Mouse (Mus musculus): ENCODE measurements around the gene Twsg1.
A peak's percentile ranks its signal among the peaks of the same experiment; 100 is the strongest.

Gene Twsg1

DNA sequence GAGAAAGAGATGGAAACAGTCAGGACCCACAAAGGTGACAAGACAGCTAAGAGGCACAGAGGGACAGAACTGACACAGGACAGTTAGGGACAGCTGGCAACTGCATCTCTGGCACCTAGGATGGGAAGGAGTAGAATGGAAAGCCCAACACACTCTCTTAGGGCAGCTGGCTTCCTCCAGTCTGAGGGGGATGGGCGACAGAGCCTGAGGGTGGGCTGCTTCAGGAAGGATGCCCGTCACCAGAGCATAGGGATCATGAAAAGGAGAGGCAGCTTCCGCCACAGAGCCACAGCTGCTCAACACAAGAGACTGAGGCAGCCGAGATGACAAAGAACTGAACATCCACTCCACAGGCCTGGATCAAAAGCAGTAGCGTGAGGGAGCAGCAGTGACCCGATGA, 19.5 kb downstream of the Twsg1 start:
- no peak for DNase-seq

DNA sequence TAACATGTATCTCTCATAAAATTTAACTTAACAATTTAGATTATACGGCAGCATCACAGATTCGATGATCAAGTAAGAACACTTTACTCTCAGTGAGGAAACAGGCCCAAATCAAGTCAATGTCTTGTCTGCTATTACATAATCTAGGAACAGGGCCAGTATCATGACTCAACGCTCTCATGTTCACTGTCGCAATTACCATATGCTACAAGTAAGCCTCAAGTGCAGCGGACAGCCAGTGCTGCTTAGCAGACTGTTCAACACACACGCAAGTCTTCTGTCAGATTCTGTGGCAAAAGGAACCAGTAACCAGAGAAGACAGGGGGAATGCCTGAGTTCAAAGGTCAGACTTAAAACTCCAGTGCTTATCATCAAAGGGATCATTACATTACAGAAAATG, 20.1 kb downstream of the Twsg1 start:
- peak; percentile 67 for DNase-seq

DNA sequence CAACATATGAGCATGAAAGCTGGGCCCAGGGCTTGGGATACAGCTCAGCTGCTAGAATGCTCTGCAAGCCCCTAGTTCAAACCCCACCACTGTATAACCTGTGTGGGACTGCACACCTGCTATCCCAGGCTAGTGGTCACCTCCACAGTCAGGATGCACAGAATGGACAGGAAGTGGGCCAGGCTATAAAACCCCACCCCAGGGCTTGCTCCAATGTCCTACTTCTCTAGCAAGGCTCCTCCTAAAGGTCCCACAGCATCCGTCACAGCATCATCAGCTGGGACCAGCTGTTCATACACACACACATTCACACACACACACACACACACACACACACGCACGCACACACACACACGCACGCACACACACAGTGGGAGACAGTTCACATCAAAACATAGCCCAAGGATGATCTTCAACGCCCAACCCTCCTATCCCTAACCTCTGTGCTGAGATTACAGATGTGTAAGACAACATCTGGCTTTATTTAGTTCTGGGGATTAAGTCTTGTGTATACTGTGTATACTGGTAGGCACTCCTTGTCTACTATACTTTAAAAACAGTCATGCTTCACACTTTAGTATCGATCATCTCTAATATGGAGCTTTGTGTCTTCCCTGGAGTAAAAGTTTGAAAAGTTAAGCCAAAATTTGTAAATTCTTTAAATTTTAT, 20.7 kb downstream of the Twsg1 start:
- no peak for DNase-seq

DNA sequence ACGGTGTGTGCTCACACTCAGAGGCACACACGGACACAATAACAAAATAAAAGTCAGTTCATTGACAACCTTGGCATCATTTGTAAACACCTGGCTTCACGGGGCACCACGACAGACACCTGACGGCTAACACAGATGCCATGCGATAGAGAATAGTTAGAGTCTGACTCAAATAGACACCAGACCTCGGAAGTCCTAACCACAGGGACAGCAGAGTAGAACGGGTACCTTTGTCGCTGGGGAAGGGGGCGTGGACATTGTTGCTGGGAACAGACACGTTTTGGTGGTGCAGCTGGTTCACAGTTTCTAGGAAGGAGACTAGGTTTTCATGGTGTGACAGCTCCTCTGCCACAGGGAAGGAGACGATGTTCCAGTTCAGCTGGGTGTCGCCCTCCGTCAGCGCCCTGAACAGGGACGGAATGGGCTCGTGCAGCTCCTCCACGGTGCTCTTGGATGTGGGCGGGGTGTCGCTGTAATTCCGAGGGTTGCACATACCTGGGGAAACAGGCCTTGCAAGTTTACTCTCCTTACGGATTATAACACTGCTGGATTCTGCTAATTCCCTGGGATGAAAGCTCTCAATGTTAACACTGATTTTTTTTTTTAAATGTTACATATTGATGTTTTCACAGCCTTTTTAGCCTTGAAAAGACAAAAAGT, 21.6 kb downstream of the Twsg1 start:
- peak; percentile 60 for DNase-seq

DNA sequence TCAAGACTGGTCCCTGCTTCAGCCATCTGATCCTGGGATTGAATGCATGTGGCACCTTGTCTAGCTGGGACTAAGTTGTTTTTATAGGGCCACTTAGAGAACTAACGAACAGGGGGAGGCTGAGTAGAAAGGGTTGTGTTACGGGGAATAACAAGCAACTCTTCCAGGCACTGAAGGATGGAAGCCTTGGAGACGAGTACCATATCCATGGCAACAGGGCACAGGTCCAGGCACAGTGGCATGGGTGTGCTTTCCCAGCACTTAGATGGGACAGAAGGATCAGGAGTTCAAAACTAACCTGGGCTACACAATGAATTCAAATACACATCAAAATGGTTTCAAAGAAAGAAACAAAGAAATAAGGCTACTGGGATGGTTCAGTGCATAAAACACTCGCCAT, 23.9 kb downstream of the Twsg1 start:
- DNase-seq = no peak

DNA sequence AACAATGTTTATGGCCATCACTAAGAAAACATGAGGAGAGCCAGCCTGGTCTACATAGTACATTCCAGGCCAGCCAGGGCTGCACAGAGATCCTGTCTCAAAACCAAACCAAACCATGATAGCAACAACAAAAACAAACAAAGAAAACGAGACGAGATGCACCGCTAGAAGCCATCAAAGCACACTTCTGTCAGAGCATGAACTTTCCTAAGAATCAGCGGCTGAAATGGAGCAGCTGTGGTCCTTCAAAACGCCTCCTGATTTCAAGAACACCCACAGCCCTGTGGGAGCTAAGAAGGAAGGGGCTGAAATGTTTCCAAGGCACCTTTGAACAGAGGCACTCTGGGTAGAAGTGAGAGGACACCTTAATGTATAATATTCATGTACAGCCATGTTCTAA, 26.8 kb downstream of the Twsg1 start:
- no peak for DNase-seq

DNA sequence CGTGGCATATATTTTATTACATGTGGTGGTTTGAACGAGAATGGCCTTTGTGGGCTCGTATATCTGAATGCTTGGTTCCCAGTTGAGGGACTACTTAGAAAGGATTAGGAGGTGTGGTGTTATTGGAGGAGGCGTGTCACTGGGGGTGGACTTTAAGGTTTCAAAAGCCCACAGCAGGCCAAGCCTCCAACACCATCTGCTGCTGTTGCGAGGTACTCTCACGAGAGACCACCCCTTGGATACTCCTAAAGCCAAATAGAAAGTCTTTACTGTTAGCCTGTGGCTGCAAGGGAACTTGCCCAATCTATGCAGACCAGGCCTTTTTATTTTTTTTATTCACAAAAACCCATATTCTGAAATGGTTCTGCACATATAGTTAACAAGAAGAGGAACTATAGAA, 29.1 kb downstream of the Twsg1 start:
- DNase-seq = no peak

DNA sequence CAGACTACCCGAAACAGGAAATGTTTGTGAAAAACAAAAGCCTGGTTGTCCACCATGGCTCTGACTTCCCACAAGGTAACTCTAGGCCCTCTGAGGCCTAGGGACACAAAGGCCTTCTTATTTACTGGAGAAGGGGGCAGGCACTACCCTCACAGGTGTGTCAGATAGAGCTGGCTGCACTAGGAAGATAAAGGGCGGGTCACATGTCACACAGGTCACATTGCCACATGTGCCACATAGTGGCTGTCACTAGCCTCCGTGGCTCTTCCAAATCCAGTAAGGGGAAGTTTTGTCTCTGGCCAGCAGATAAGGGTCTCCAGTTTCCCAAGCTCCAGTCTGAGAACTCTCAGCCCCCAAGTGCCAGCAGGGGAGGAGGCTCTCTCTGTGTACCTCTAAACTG, 31.8 kb downstream of the Twsg1 start:
- no peak for DNase-seq

DNA sequence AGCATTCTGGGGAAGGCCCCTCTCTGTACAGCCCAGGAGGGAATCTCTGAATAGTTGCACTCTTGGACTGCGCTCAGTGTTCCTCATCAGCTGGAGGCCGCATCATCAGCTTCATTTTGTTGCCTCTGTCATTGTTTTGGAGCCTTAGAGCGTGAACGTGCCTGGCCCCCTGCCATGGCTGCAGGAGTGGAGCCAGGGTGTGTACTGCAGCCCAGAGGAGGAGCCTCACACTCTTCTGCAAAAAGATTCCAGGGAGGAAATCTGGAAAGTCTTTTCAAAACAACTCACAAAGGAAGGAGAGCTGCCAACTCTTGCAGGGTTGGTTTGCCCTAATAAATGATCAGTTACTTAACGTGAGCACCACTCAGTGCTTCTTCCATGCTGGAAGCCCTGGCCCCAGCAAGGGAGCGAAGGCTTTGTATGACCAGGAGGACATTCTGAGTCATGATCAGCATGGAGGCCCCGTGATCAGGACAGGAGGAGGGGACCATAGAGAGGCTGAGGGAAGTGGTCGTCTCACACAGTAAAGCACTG, 34.8 kb downstream of the Twsg1 start:
- DNase-seq = peak; percentile 91

DNA sequence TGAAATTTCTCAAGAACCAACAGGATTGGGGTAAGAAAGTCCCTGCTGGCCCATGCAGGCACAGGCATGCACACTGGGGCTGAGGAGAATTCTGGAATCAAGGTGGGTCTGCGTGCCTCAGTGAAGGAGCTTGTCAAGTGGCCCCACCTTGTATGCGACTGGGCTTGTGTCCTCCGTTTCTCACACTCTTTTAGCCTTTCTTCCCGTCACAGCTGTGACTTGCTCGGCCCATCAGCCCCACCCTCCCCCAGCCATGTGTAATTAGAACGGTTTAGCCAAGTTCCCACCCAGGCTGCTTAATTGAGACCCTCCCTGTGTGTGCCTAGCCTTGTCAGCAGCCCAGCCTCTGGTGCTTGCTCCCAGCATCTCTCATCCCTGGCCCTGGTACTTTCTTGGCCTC, 36.9 kb downstream of the Twsg1 start:
- no peak for DNase-seq

DNA sequence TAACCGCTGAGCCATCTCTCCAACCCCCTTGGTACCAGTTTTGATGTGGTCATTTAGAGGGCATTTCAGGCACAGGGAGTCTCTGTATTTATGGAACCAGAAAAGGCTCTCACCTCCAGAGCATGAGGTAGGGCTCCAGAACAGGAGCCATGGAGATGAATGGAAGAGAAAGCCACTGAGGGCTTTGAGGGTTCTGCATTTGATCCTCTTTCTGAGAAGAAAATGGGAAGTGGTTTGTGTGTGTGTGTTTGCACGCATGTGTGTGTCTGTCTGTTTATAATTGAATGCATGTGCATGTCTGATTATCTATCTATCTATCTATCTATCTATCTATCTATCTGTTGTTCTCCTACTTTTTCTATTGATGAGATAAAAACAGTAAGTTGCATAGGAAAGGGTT, 38.8 kb downstream of the Twsg1 start:
- DNase-seq = no peak

DNA sequence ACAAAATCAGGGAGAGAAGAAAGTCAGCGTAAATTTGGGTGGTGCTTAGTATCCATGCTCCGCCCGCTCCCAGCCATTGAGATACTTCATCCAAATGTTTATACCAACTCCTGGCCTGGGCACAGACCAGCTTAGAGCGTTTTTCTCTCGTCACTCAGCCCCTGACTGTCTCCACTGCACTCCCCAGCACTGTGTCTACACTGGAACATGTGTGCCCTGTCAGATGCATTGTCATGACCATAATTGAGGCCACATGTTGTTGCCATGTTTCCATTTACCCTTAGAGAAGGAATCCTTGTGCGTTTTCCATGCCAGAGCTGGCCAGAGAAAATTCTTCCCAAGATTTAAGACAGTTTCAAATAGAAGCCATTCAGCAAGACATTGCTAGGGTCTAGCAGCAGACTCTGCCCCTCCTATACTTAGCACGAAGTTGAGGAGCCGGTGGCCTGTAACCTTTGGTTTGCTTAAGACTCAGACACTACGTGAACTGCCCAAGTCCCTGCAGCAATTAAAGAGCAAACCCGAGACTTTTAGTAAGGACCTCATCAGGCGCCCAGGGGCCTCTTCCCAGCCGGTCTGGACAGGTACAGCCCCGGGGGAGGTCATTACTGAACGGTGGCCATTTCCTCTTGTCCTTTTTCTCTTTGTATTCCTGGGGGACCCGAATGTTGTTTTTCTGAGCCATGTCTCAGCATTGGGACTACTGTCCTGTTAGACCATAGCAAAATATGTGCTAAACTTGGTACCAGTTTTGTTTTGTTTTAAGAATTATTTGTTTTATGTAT, 39.5 kb downstream of the Twsg1 start:
- DNase-seq = no peak

DNA sequence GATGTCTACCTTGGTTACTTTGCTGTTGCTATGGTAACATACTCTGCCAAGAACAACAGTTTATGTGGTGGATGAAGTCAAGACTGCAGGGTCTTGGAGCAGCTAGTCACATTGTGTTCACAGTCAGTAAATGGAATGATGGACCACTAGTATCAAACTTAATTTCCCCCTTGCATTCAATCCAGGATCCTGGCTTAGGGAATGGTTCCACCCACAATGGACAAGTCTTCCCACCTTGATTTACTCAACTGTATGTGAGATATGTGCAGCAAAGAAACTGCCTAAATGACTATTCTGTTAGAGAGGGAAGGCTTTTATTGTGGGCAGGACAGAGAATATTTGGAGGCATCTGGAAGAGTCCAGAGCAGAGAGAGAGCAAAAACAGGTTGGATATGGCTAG, 42.8 kb downstream of the Twsg1 start:
- no peak for DNase-seq

DNA sequence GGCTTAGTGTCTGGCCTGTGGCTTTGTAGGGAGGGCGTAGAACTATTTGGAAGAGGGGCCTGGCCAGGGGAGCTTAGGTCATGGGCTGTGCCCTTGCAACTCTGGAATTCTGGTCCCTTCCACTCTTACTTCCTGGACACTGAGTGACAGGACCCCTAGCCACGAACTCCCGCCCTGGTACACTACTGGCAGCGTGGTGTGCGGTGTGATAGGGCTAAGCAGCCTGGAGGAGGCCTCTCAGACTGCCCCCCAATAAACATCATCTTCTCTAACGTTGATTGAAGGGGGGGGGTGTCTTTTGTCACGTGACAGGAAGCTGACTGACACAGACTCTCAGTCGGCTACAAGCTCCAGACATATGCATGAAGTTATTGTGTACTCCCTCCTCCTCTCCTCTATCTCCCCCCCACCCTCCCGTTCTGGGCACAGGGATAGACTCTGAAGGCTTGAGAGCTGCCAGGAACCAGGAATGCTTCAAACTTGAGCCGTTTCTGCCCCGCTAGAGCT, 44.1 kb downstream of the Twsg1 start:
- peak; percentile 31 for DNase-seq

DNA sequence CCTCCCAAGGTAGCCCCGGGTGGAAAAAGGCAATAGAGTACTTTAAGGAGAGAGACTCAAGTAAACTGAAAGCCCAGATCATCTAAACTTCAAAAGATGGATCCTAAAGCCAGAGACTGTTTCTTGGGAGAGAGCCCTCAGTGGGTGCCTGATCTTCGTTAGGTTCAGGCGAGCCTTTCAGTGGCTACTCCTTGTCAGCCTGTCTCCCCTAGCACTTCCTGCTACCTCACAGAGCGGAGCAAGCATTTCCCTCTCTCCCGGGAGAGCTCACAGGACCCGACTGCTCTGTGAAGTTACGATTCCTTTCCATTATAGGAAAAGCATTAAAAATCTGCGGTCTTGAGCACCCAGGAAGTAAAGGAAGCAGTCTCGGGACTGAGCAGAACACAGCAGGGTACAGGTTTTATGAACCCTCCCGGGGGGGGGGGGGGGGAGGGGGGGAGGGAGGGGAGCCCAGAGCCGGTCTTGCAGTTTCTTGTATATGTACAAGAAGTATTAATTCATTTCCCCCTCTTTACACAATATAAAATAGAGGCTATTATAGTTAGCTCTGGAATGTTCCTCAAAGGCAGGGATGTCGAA, 44.6 kb downstream of the Twsg1 start:
- no peak for DNase-seq

DNA sequence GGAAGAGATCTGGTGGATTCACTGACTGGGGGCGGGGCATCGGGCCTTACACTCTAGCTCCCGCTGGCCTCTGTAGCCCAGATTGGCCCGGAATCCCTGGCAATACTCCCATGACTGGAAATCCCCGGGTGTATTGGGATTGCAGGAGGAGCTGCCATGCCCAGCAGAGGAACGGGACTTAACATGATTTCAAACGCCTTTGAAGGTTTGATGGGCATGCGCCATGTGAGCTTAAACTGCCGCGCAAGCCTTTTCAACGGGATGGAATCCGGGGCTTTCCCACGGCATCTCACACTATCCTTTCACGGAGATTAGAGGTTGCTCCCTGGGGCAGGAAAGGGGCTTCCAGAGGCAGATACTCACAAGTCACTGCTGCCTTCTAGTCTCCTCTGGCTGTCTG, 45.8 kb downstream of the Twsg1 start:
- DNase-seq = no peak

DNA sequence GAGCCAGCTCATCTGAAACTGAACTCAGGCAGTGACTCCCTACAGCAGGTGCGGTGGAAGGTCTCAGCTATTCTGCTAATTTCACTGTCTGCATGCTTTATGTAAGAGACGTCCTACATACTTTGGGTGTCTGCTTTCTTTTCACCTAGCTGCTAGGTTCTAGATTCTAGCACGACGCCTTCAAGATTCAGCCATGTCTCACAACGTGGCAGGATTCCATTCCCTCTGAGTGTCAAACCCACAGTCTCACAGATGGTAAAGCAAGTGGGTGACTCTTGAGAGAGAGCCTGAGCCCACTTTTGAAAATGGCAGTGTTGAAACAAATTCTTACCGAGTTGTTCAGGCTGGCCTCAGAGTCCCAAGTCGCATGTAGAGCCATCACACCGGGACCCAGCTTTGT, 47.2 kb downstream of the Twsg1 start:
- DNase-seq = no peak

DNA sequence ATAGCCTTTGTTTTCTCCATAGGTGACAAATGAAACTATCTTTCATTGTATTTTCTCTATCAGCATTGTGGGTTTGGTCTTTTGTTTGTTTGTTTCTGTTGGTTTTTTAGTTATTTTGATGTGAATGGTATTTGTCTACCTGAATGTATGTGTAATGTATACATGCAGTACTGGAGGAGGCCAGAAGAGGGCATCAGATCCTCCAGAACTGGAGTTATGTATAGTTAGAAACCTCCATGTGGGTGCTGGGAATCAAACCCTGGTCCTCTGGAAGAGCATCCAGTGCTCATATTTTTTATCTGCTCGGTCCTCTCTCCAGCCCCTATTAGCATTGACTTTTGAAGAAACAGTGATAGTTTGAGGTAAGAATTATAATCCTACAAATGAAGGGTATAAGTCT, 48.0 kb downstream of the Twsg1 start:
- no peak for DNase-seq

DNA sequence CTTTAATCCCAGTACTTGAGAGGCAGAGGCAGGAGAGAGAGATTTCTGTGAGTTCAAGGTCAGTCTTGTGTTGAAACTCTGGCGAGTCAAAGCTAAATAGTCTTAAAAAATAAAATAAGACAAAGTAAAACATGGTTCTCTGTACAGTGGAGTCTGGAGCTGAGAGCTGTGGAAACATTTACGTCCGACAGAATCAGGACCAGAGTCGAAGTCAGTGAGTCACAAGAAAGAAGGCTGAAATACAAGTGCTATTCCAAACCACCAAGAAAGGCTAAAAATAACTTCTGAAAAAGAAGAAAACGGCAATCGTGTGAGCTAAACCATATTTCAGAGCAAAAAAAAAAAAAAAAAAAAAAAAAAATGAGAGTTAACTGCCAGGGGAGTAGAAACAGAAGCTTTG, 48.7 kb downstream of the Twsg1 start:
- DNase-seq = no peak

DNA sequence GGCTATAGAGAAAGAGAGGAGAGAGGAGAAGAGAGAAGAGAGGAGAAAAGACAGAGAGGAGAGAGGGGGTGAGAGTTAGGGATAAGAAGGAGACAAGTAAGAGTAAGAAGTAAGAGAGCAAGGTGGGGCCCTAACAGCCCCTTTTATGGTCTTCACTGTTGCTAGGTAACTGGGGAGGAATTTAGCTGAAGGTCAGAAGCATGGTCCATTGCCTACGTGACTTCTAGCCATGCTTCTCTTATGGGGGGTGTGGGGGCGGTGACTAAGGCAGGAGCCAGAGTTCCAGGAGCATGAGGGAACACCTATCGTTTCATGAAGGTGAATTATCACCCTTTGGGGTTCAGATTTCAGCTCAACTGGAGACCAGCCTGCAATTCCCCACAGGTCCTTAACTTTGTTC, 55.0 kb downstream of the Twsg1 start:
- DNase-seq = no peak

DNA sequence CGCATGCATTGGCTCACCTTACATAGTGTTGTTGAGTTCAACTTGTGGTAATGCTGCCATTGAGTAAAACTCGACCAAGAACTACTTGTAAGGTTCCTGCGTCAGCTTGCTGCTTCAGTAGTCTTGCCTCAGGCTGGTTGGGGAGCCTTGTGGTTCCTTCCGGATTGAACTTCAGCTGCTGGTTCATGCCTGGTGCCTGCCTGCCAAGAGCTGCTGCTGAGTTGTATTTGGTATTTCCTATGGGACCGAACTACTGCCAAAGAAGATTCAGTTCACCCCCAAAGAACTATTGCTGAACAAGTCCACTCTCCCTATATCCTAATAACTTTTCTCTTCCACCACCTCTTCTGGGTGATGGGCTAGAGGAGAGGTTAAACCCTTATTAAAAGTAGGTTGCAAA, 61.5 kb downstream of the Twsg1 start:
- DNase-seq = no peak

DNA sequence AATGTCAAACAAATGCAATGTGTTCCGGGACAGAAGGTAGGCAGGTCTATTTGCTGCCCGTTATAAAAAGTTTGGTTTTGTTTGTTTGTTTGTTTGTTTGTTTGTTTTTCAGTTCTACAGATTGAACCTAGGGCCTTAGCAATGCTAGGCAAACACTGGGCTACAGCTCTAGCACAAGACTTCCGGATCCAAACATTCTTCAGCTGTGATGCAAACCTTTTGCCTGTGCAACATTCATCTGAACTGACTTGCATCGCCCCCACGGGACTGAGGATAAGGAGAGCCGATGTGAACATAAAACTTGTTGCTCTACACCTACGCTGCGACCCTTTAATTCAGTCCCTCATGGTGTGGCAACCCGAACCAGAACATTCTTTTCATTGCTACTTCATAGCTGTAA, 64.5 kb downstream of the Twsg1 start:
- DNase-seq = no peak

All from lung, postnatal 14 days (tissue).